Mouse (Mus musculus) hindbrain, postnatal 0 days (tissue): Measurements from ENCODE around the gene Gm9268. TPM values are rescaled to one million over a fixed set of nuclear protein-coding genes. Genes with fewer than 3 reads are reported as not detected.
"Not testable (repeated sequence)": the region's sequence is repeated elsewhere in the genome, so short reads cannot be mapped to it uniquely, and the experiment has no call there.

Source experiments
- ATAC-seq: fragments of 200-750 bp; cut with Nextera tagmentation; 2 replicates; pipeline ENCODE4 v1.8.0; 2017; ENCODE audit warnings: mild to moderate bottlenecking, moderate TSS enrichment, moderate library complexity
- DNase-seq: peaks from one replicate; pipeline ENCODE4 v3.0.0-alpha.2; 2015; ENCODE audit warnings: low spot score
- H3K27ac ChIP-seq: fragments of 300-500 bp; sonication (generic); 2 replicates; pipeline ENCODE4 v1.5.1; 2014; ENCODE audit warnings: mild to moderate bottlenecking
- H3K27me3 ChIP-seq: fragments of 300-500 bp; sonication (generic); 2 replicates; pipeline ENCODE4 v1.6.1; 2014; ENCODE audit warnings: low read length, mixed read lengths; ENCODE audit not compliant: insufficient read depth
- H3K36me3 ChIP-seq: fragments of 300-500 bp; sonication (generic); 2 replicates; pipeline ENCODE4 v1.6.1; 2014; ENCODE audit warnings: low read length, mixed read lengths; ENCODE audit not compliant: insufficient read depth
- H3K4me1 ChIP-seq: fragments of 300-500 bp; sonication (generic); 2 replicates; pipeline ENCODE4 v1.6.1; 2014; ENCODE audit warnings: antibody characterized with exemption, low read length, mixed read lengths; ENCODE audit not compliant: insufficient read depth
- H3K4me2 ChIP-seq: fragments of 300-500 bp; sonication (generic); 2 replicates; pipeline ENCODE4 v1.6.1; 2014; ENCODE audit warnings: low read depth, mild to moderate bottlenecking, low read length, moderate library complexity, mixed read lengths
- H3K4me3 ChIP-seq: fragments of 300-500 bp; sonication (generic); 2 replicates; pipeline ENCODE4 v1.5.1; 2014; ENCODE audit warnings: low read length
- H3K9ac ChIP-seq: fragments of 300-500 bp; sonication (generic); replicated peaks from 2 replicates; pipeline ENCODE4 v1.6.1; 2014; ENCODE audit warnings: mild to moderate bottlenecking, low read length, moderate library complexity, mixed read lengths
- H3K9me3 ChIP-seq: fragments of 300-500 bp; sonication (generic); 2 replicates; pipeline ENCODE4 v1.6.1; 2016; ENCODE audit warnings: low read length, mixed read lengths
- CTCF ChIP-seq: IDR thresholded peaks from 2 replicates; pipeline ENCODE4 v1.5.1; 2016; ENCODE audit warnings: antibody characterized with exemption, control low read depth, low read depth
- WGBS: fragments of 180-500 bp; shearing (Covaris S2); extraction: QIAGEN DNeasy Blood & Tissue Kit; methylation state at CpG from one replicate; pipeline ENCODE4 v1.1.7; 2014; 5-methylcytosine and 5-hydroxymethylcytosine counted together
- polyA plus RNA-seq: library from polyadenylated mRNA; unstranded; fragments of >200 nt; fragmentation: Nextera tagmentation; extraction: Ambion mirVana; gene quantifications from 2 replicates; pipeline ENCODE4 v1.2.1, GENCODE M21; 2015
- total RNA-seq: library from RNA; depleted of rRNA; stranded (reverse); fragments of >200 nt; gene quantifications from 2 replicates; pipeline ENCODE4 v1.2.3, GENCODE M21; 2014; rRNA removed

Gm9268 gene
- total RNA-seq = not detected in 2 replicates
- polyA plus RNA-seq = not detected in 2 replicates

GRCm38 (mm10) chr7:43018465-43018864, at the start of gene Gm9268:
Gm9268 (plus strand) TSS chr7:43018765.
- not testable (repeated sequence) for H3K4me1 ChIP-seq, H3K36me3 ChIP-seq, H3K27me3 ChIP-seq, H3K9me3 ChIP-seq, ATAC-seq, H3K4me2 ChIP-seq, H3K4me3 ChIP-seq, H3K27ac ChIP-seq, DNase-seq, H3K9ac ChIP-seq
- no CpG with 5 or more reads among the region's 1 CpGs for WGBS

GRCm38 (mm10) chr7:42980098-42980497, 38.5 kb upstream of the Gm9268 start:
- Histone ChIP-seq H3K4me3 (no peak overlapping the region), H3K27me3 (no peaks in the 10 kb centered on the region), H3K9me3 (peaks cover 36% of the 10 kb centered on the region), H3K9ac (no peak overlapping the region), H3K4me2 (no peak overlapping the region), H3K36me3 (no peaks in the 10 kb centered on the region), H3K27ac (no peak overlapping the region), H3K4me1 (no peaks in the 10 kb centered on the region)
- 85% methylated on average over 11 of the region's 11 CpGs for WGBS
- no peak for TF ChIP-seq CTCF
- DNase-seq (no peak), ATAC-seq (no peak)

- H3K4me1 ChIP-seq = no peaks in the 10 kb centered on the region
- no peak for TF ChIP-seq CTCF
- ATAC-seq = no peak
- no peak overlapping the region for H3K9ac ChIP-seq
- 93% methylated on average over 10 of the region's 10 CpGs for WGBS
- no peak overlapping the region for H3K4me3 ChIP-seq
- no peak overlapping the region for H3K27ac ChIP-seq
- H3K27me3 ChIP-seq = no peaks in the 10 kb centered on the region
- no peak overlapping the region for H3K4me2 ChIP-seq
- no peak for DNase-seq
- no peaks in the 10 kb centered on the region for H3K36me3 ChIP-seq
- peaks cover 36% of the 10 kb centered on the region for H3K9me3 ChIP-seq
These were observed 37.8 kb upstream of the Gm9268 start for GRCm38 (mm10) chr7:42980739-42981138.

DNA sequence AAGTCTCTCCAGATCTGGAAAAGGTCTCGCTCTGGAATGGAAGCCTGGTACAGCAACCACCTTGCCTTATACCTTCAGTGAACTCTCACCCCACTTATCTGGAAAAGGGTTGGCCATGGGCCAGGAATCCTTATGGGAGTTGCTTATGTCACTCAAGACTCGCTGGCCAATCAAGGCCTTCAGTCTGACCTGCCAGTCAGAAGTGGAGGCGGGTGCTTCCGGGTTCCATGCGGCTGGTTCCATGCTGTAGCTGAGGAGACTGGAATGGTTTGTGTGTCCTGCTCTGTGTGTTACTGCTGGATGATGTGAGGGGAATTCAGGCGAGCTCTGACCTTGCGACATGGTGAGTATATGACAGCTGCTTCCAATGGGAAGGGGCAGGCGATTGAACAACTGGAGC, 59.3 kb downstream of the Gm9268 start:
- Histone ChIP-seq H3K27ac (no peak overlapping the region), H3K4me2 (no peak overlapping the region), H3K9ac (no peak overlapping the region), H3K36me3 (no peaks in the 10 kb centered on the region), H3K4me3 (no peak overlapping the region), H3K27me3 (no peaks in the 10 kb centered on the region), H3K4me1 (no peaks in the 10 kb centered on the region), H3K9me3 (peaks cover 3% of the 10 kb centered on the region; the same call in 1 of the 2 replicates)
- no peak for ATAC-seq
- no peak for TF ChIP-seq CTCF
- 90% methylated on average over 8 of the region's 8 CpGs for WGBS
- no peak for DNase-seq

Other genes with a start within 250 kb of the Gm9268 start
- not detected in 2 replicates for gene Vmn2r62, start 225.2 kb upstream of the Gm9268 start, total RNA-seq
- not detected in 2 replicates for gene Vmn2r62, start 225.2 kb upstream of the Gm9268 start, polyA plus RNA-seq
- not detected in 2 replicates for gene Gm2381, start 151.5 kb upstream of the Gm9268 start, total RNA-seq
- not detected in 2 replicates for gene Gm2381, start 151.5 kb upstream of the Gm9268 start, polyA plus RNA-seq
- not detected in 2 replicates for gene Vmn2r63, start 84.9 kb upstream of the Gm9268 start, total RNA-seq
- gene Vmn2r63, start 84.9 kb upstream of the Gm9268 start, polyA plus RNA-seq = not detected in 2 replicates
- not detected in 2 replicates for gene Zfp936, start 95.5 kb downstream of the Gm9268 start, total RNA-seq
- not detected in 2 replicates for gene Zfp936, start 95.5 kb downstream of the Gm9268 start, polyA plus RNA-seq